Mouse (Mus musculus): ENCODE results near the gene Mrpl11. TPM values are rescaled to one million over a fixed set of nuclear protein-coding genes. Genes with fewer than 3 reads are reported as not detected.

Gene Mrpl11
- 143 and 150 TPM in 2 replicates for polyA plus RNA-seq (2014; fragmentation: Nextera tagmentation; extraction: Ambion mirVana)

GRCm38 (mm10) chr19:4961928-4962601 lies at the start of gene Mrpl11:
Mrpl11 (plus strand) TSS chr19:4962147.
- Histone ChIP-seq H3K9ac (ENCODE audit: low read length) (peak within 1 kb of the TSS; percentile 84), H3K4me2 (ENCODE audit: low read depth) (peak within 1 kb of the TSS; percentile 48), H3K4me3 (ENCODE audit: low read depth, low read length) (peak within 1 kb of the TSS; percentile 73), H3K4me1 (ENCODE audit: control insufficient read depth, insufficient read depth, low read length) (peaks cover 4% of the 10 kb centered on the region; the same call in 1 of the 2 replicates), H3K27ac (ENCODE audit: low read depth, low read length) (peak within 1 kb of the TSS; percentile 69; the same call in 1 of the 2 replicates), H3K36me3 (ENCODE audit: control insufficient read depth, insufficient read depth, low read length) (peaks cover 8% of the 10 kb centered on the region; the same call in 1 of the 2 replicates), H3K9me3 (ENCODE audit: control insufficient read depth, low read length) (no peaks in the 10 kb centered on the region), H3K27me3 (ENCODE audit: control insufficient read depth, insufficient read depth, low read length) (no peaks in the 10 kb centered on the region)
- ATAC-seq (ENCODE audit: insufficient read depth, low FRiP score, low TSS enrichment) = peak; percentile 94
- under 1% methylated on average over 34 of the region's 34 CpGs for whole genome bisulfite sequencing
- peak; percentile 91 for DNase-seq (ENCODE audit: low spot score)

GRCm38 (mm10) chr19:4915924-4916603 lies 45.9 kb upstream of the Mrpl11 start:
- H3K9ac ChIP-seq (ENCODE audit: low read length) = no peak overlapping the region
- no peaks in the 10 kb centered on the region for H3K27me3 ChIP-seq (ENCODE audit: control insufficient read depth, insufficient read depth, low read length)
- peaks cover 40% of the 10 kb centered on the region for H3K36me3 ChIP-seq (ENCODE audit: control insufficient read depth, insufficient read depth, low read length)
- H3K27ac ChIP-seq (ENCODE audit: low read depth, low read length) = no peak overlapping the region
- ATAC-seq (ENCODE audit: insufficient read depth, low FRiP score, low TSS enrichment) = no peak
- no peaks in the 10 kb centered on the region for H3K4me1 ChIP-seq (ENCODE audit: control insufficient read depth, insufficient read depth, low read length)
- WGBS = 89% methylated on average over 15 of the region's 15 CpGs
- no peak overlapping the region for H3K4me2 ChIP-seq (ENCODE audit: low read depth)
- H3K4me3 ChIP-seq (ENCODE audit: low read depth, low read length) = no peak overlapping the region
- no peaks in the 10 kb centered on the region for H3K9me3 ChIP-seq (ENCODE audit: control insufficient read depth, low read length)
- DNase-seq (ENCODE audit: low spot score) = no peak

GRCm38 (mm10) chr19:4916827-4917226 lies 45.1 kb upstream of the Mrpl11 start:
- Histone ChIP-seq H3K4me3 (ENCODE audit: low read depth, low read length) (no peak overlapping the region), H3K36me3 (ENCODE audit: control insufficient read depth, insufficient read depth, low read length) (peaks cover 42% of the 10 kb centered on the region), H3K9ac (ENCODE audit: low read length) (no peak overlapping the region), H3K27me3 (ENCODE audit: control insufficient read depth, insufficient read depth, low read length) (no peaks in the 10 kb centered on the region), H3K4me2 (ENCODE audit: low read depth) (no peak overlapping the region), H3K9me3 (ENCODE audit: control insufficient read depth, low read length) (no peaks in the 10 kb centered on the region), H3K4me1 (ENCODE audit: control insufficient read depth, insufficient read depth, low read length) (no peaks in the 10 kb centered on the region), H3K27ac (ENCODE audit: low read depth, low read length) (no peak overlapping the region)
- WGBS = 91% methylated on average over 10 of the region's 10 CpGs
- ATAC-seq (ENCODE audit: insufficient read depth, low FRiP score, low TSS enrichment) = no peak
- no peak for DNase-seq (ENCODE audit: low spot score)

- H3K27ac ChIP-seq (ENCODE audit: low read depth, low read length) = no peak overlapping the region
- H3K4me2 ChIP-seq (ENCODE audit: low read depth) = no peak overlapping the region
- ATAC-seq (ENCODE audit: insufficient read depth, low FRiP score, low TSS enrichment) = no peak
- 88% methylated on average over 6 of the region's 6 CpGs for WGBS
- no peak for DNase-seq (ENCODE audit: low spot score)
- H3K4me1 ChIP-seq (ENCODE audit: control insufficient read depth, insufficient read depth, low read length) = no peaks in the 10 kb centered on the region
- H3K9ac ChIP-seq (ENCODE audit: low read length) = no peak overlapping the region
- no peaks in the 10 kb centered on the region for H3K9me3 ChIP-seq (ENCODE audit: control insufficient read depth, low read length)
- H3K36me3 ChIP-seq (ENCODE audit: control insufficient read depth, insufficient read depth, low read length) = peaks cover 45% of the 10 kb centered on the region
- no peaks in the 10 kb centered on the region for H3K27me3 ChIP-seq (ENCODE audit: control insufficient read depth, insufficient read depth, low read length)
- H3K4me3 ChIP-seq (ENCODE audit: low read depth, low read length) = no peak overlapping the region
These were observed 42.3 kb upstream of the Mrpl11 start for GRCm38 (mm10) chr19:4919652-4920051.

- Histone ChIP-seq H3K4me3 (ENCODE audit: low read depth, low read length) (no peak overlapping the region), H3K27ac (ENCODE audit: low read depth, low read length) (no peak overlapping the region), H3K9me3 (ENCODE audit: control insufficient read depth, low read length) (no peaks in the 10 kb centered on the region), H3K4me1 (ENCODE audit: control insufficient read depth, insufficient read depth, low read length) (peaks cover 10% of the 10 kb centered on the region), H3K36me3 (ENCODE audit: control insufficient read depth, insufficient read depth, low read length) (peaks cover 21% of the 10 kb centered on the region), H3K4me2 (ENCODE audit: low read depth) (no peak overlapping the region), H3K27me3 (ENCODE audit: control insufficient read depth, insufficient read depth, low read length) (no peaks in the 10 kb centered on the region), H3K9ac (ENCODE audit: low read length) (no peak overlapping the region)
- WGBS = 94% methylated on average over 11 of the region's 11 CpGs
- ATAC-seq (ENCODE audit: insufficient read depth, low FRiP score, low TSS enrichment) (no peak), DNase-seq (ENCODE audit: low spot score) (no peak)
These were observed 36.7 kb upstream of the Mrpl11 start for GRCm38 (mm10) chr19:4925121-4925860.

- DNase-seq (ENCODE audit: low spot score) (peak; percentile 98), ATAC-seq (ENCODE audit: insufficient read depth, low FRiP score, low TSS enrichment) (peak; percentile 98)
- Histone ChIP-seq H3K4me1 (ENCODE audit: control insufficient read depth, insufficient read depth, low read length) (peaks cover 10% of the 10 kb centered on the region), H3K27me3 (ENCODE audit: control insufficient read depth, insufficient read depth, low read length) (no peaks in the 10 kb centered on the region), H3K36me3 (ENCODE audit: control insufficient read depth, insufficient read depth, low read length) (peaks cover 4% of the 10 kb centered on the region; the same call in 1 of the 2 replicates), H3K27ac (ENCODE audit: low read depth, low read length) (peak within 1 kb of the TSS; percentile 58), H3K4me3 (ENCODE audit: low read depth, low read length) (peak within 1 kb of the TSS; percentile 50), H3K4me2 (ENCODE audit: low read depth) (peak within 1 kb of the TSS; percentile 64), H3K9ac (ENCODE audit: low read length) (peak within 1 kb of the TSS; percentile 57), H3K9me3 (ENCODE audit: control insufficient read depth, low read length) (no peaks in the 10 kb centered on the region)
- WGBS = 0% methylated on average over 32 of the region's 32 CpGs
These were observed 33.9 kb upstream of the Mrpl11 start, which contains the start of gene Dpp3 for GRCm38 (mm10) chr19:4927904-4928531. Dpp3 (minus strand) TSS chr19:4928287.

GRCm38 (mm10) chr19:4928781-4929180 lies 33.2 kb upstream of the Mrpl11 start:
- peaks cover 10% of the 10 kb centered on the region for H3K4me1 ChIP-seq (ENCODE audit: control insufficient read depth, insufficient read depth, low read length)
- peak; percentile 21 for ATAC-seq (ENCODE audit: insufficient read depth, low FRiP score, low TSS enrichment)
- H3K36me3 ChIP-seq (ENCODE audit: control insufficient read depth, insufficient read depth, low read length) = no peaks in the 10 kb centered on the region
- peak overlapping the region; percentile 47 for H3K4me2 ChIP-seq (ENCODE audit: low read depth)
- H3K27ac ChIP-seq (ENCODE audit: low read depth, low read length) = peak overlapping the region; percentile 58; the same call in 1 of the 2 replicates
- DNase-seq (ENCODE audit: low spot score) = no peak
- peak overlapping the region; percentile 57 for H3K9ac ChIP-seq (ENCODE audit: low read length)
- no peaks in the 10 kb centered on the region for H3K9me3 ChIP-seq (ENCODE audit: control insufficient read depth, low read length)
- WGBS = 64% methylated on average over 5 of the region's 5 CpGs
- peak overlapping the region; percentile 50 for H3K4me3 ChIP-seq (ENCODE audit: low read depth, low read length)
- no peaks in the 10 kb centered on the region for H3K27me3 ChIP-seq (ENCODE audit: control insufficient read depth, insufficient read depth, low read length)

GRCm38 (mm10) chr19:4936896-4937295 lies 25.1 kb upstream of the Mrpl11 start:
- H3K4me1 ChIP-seq (ENCODE audit: control insufficient read depth, insufficient read depth, low read length) = no peaks in the 10 kb centered on the region
- H3K27ac ChIP-seq (ENCODE audit: low read depth, low read length) = no peak overlapping the region
- ATAC-seq (ENCODE audit: insufficient read depth, low FRiP score, low TSS enrichment) (no peak), DNase-seq (ENCODE audit: low spot score) (no peak)
- no peaks in the 10 kb centered on the region for H3K9me3 ChIP-seq (ENCODE audit: control insufficient read depth, low read length)
- H3K36me3 ChIP-seq (ENCODE audit: control insufficient read depth, insufficient read depth, low read length) = no peaks in the 10 kb centered on the region
- WGBS = 92% methylated on average over 2 of the region's 2 CpGs
- no peaks in the 10 kb centered on the region for H3K27me3 ChIP-seq (ENCODE audit: control insufficient read depth, insufficient read depth, low read length)
- no peak overlapping the region for H3K4me3 ChIP-seq (ENCODE audit: low read depth, low read length)
- H3K9ac ChIP-seq (ENCODE audit: low read length) = no peak overlapping the region
- no peak overlapping the region for H3K4me2 ChIP-seq (ENCODE audit: low read depth)
